Mouse (Mus musculus) inflammation-experienced regulatory T-cells (primary cell): ENCODE measurements around the gene Gm20532. TPM values are rescaled to one million over a fixed set of nuclear protein-coding genes. Genes with fewer than 3 reads are reported as not detected.

Source experiments
- polyA plus RNA-seq, 2 experiments: library from polyadenylated mRNA; unstranded; fragments of 100-300 nt; shearing (Covaris generic); gene quantifications; one replicate each; pipeline ENCODE4 v1.2.1; 2017

The Gm20532 gene
- not detected for polyA plus RNA-seq

GRCm38 (mm10) chr2:26586294-26587043 is at the start of gene Gm20532:
TSS of gene Gm20532 (plus strand) at chr2:26586639.

GRCm38 (mm10) chr2:26579714-26580113 is 6.7 kb upstream of the Gm20532 start, which contains the start of gene Egfl7:
TSS of gene Egfl7 (plus strand) at chr2:26580014.

GRCm38 (mm10) chr2:26603720-26604671 is 17.6 kb downstream of the Gm20532 start, which contains the start of gene Agpat2:
TSS of gene Agpat2 (minus strand) at chr2:26604417.

GRCm38 (mm10) chr2:26627921-26628739 is 41.7 kb downstream of the Gm20532 start, which contains the start of gene Fam69b:
TSS of gene Fam69b (plus strand) at chr2:26628457.

GRCm38 (mm10) chr2:26671182-26671581 is 84.7 kb downstream of the Gm20532 start, which contains the start of gene Lcn4:
TSS of gene Lcn4 (minus strand) at chr2:26671282.

Other genes starting within 250 kb of the Gm20532 start
- 10 to 100 TPM; 14.8 to 17.5 TPM for gene Dnlz, start 234.5 kb upstream of the Gm20532 start, polyA plus RNA-seq
- 1 to 10 TPM in 1 of 2 experiments, under 1 TPM in 1; 0.86 to 1.5 TPM for gene Card9, start 225.7 kb upstream of the Gm20532 start, polyA plus RNA-seq
- gene Snapc4, start 206.0 kb upstream of the Gm20532 start, polyA plus RNA-seq = 10 to 100 TPM; 42.2 to 48.5 TPM
- gene Entr1, start 197.3 kb upstream of the Gm20532 start, polyA plus RNA-seq = 100 to 1,000 TPM; 153 to 198 TPM
- gene Pmpca, start 197.3 kb upstream of the Gm20532 start, polyA plus RNA-seq = 100 to 1,000 TPM; 102 to 119 TPM
- 10 to 100 TPM; 36.2 to 49.9 TPM for gene Inpp5e, start 177.4 kb upstream of the Gm20532 start, polyA plus RNA-seq
- 10 to 100 TPM; 50.1 to 53.9 TPM for gene Sec16a, start 141.4 kb upstream of the Gm20532 start, polyA plus RNA-seq
- gene Notch1, start 70.0 kb upstream of the Gm20532 start, polyA plus RNA-seq = 10 to 100 TPM; 44.0 to 51.0 TPM
- gene Egfl7, start 6.6 kb upstream of the Gm20532 start, polyA plus RNA-seq = 1 to 10 TPM in 1 of 2 experiments, under 1 TPM in 1; 0.58 to 5.4 TPM
- 10 to 100 TPM; 24.4 to 58.1 TPM for gene Agpat2, start 17.8 kb downstream of the Gm20532 start, polyA plus RNA-seq
- 1 to 10 TPM; 7.6 to 8.5 TPM for gene Fam69b, start 41.8 kb downstream of the Gm20532 start, polyA plus RNA-seq
- 1 to 10 TPM in 1 of 2 experiments, under 1 TPM in 1; 0.20 to 2.2 TPM for gene Lcn4, start 84.6 kb downstream of the Gm20532 start, polyA plus RNA-seq